Mouse (Mus musculus) retina, postnatal 7 days (tissue): ENCODE measurements around the gene Adam20.
"Not testable (repeated sequence)": the region's sequence is repeated elsewhere in the genome, so short reads cannot be mapped to it uniquely, and the experiment has no call there.

Experiments
- DNase-seq: peaks from one replicate; pipeline ENCODE4 v3.0.0-alpha.2; 2012; ENCODE audit warnings: low read depth, low spot score

The Adam20 gene

GRCm38 (mm10) chr8:40792973-40793372 lies at the start of gene Adam20:
TSS of gene Adam20 (plus strand) at chr8:40793273.
- DNase-seq = not testable (repeated sequence)

GRCm38 (mm10) chr8:40751908-40752307 lies 41.2 kb upstream of the Adam20 start, which contains the start of gene Adam25:
TSS of gene Adam25 (plus strand) at chr8:40752208.
- DNase-seq = not testable (repeated sequence)

DNA sequence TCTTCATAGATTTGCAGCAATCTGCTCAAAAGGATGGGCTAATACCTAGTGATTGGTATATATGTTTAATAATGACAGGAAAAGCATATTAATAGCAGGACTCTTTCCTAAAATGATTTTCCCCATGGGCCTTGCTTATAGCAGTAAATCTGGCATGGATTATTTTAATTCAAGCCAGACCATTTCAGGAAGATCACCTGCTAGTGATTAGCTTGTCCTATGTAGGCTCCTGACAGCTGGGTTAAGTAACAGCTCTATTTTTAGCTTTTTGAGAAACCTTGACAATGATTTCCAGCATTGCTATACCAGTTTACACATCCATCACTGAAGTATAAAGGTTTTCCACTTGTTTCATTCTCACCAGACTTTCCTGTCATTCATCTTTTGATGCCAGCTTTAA lies 9.8 kb upstream of the Adam20 start:
- no peak for DNase-seq

DNA sequence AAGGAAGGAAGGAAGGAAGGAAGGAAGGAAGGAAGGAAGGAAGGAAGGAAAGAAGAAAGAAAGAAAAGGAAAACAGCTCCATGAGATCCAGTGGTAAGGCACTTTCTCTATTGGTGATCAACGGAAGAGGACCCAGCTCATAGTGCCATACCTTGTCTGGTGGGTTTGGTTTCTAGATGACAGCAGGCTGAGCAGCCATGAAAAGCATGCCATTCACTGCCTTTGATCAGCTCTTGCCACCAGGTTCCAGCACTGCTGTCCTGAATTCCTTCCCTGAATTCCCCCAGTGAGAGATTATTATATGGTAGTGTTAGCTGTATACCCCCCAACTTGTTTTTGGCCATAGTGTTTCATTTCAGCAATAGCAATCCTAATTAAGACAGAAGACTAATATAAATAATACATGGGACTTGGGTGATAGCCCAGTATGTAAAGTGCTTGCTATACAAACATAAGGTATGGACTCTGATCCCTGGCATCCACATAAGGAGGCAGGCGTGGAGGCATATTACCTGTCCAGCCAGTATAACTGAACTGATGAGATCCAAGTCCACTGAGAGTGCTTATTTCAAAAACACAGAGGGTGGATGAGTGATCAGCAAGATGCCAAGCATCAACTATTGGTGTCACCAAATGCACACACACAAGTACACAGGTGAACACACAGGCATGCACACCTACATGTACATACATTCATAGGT lies 10.5 kb downstream of the Adam20 start:
- DNase-seq = no peak
